Mouse (Mus musculus) testis, adult 2 months (tissue): ENCODE data around the gene Adamtsl1.

Experiments used
- CTCF ChIP-seq: fragments of 200-500 bp; IDR thresholded peaks from 2 replicates; pipeline ENCODE4 v1.5.1; 2012; ENCODE audit warnings: low read depth, mild to moderate bottlenecking, inconsistent platforms, low read length, moderate library complexity; ENCODE audit not compliant: control insufficient read depth, insufficient read depth, insufficient replicate concordance
- POLR2A ChIP-seq: fragments of 200-500 bp; IDR thresholded peaks from 2 replicates; pipeline ENCODE4 v1.6.1; 2012; ENCODE audit warnings: low read depth, mild to moderate bottlenecking, inconsistent platforms, low read length, moderate library complexity; ENCODE audit not compliant: control insufficient read depth

GRCm38 (mm10) chr4:85529852-85530251, 15.9 kb downstream of the Adamtsl1 start:
- no peak for TF ChIP-seq CTCF
- TF ChIP-seq POLR2A, result no peak
